Mouse (Mus musculus): ENCODE data around the gene Noct. TPM values are rescaled to one million over a fixed set of nuclear protein-coding genes. Genes with fewer than 3 reads are reported as not detected.
"Not testable (repeated sequence)": the region's sequence is repeated elsewhere in the genome, so short reads cannot be mapped to it uniquely, and the experiment has no call there.

Noct gene
- polyA plus RNA-seq, 1 experiment from 2014 or later = 15.2 TPM

GRCm38 (mm10) chr3:51210485-51210884 lies 13.8 kb upstream of the Noct start:
- Histone ChIP-seq H3K27me3 (ENCODE audit: control insufficient read depth, insufficient read depth, low read length) (no peaks in the 10 kb centered on the region), H3K4me1 (replicated peaks; ENCODE audit: control insufficient read depth, insufficient read depth, low read length) (no peaks in the 10 kb centered on the region), H3K4me2 (ENCODE audit: low read depth, low read length, severe bottlenecking) (no peak overlapping the region), H3K27ac (ENCODE audit: low read depth, low read length) (no peak overlapping the region), H3K4me3 (ENCODE audit: low read depth, low read length) (no peak overlapping the region), H3K9me3 (ENCODE audit: control insufficient read depth, low read length) (no peaks in the 10 kb centered on the region), H3K36me3 (ENCODE audit: control insufficient read depth, insufficient read depth, low read length) (no peaks in the 10 kb centered on the region), H3K9ac (ENCODE audit: low read length) (no peak overlapping the region)
- 89% methylated on average over 3 of the region's 3 CpGs for WGBS
- ATAC-seq (replicated peaks; ENCODE audit: low FRiP score) (no peak), DNase-seq (ENCODE audit: low spot score) (no peak)

DNA sequence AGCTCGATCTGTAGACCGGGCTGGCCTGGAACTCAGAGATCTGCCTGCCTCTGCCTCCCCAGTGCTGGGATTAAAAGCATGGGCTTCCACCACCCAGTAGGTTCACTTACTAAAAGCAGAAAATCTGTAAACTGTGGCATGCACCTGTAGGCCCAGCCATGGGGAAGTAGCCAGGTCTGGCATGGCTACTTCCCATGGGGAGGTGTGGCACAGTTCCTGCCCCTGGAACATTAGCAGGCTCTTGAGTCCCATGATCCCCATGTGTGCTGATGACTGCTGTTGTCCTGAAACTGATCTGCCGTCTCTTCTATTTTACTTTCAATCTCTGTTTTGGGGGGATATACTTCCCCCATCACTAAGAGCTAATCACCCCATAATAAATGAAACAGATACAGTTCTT lies 11.1 kb upstream of the Noct start:
- ATAC-seq (replicated peaks; ENCODE audit: low FRiP score) (no peak), DNase-seq (ENCODE audit: low spot score) (no peak)
- Histone ChIP-seq H3K9ac (ENCODE audit: low read length) (no peak overlapping the region), H3K4me2 (ENCODE audit: low read depth, low read length, severe bottlenecking) (no peak overlapping the region), H3K27ac (ENCODE audit: low read depth, low read length) (no peak overlapping the region), H3K36me3 (ENCODE audit: control insufficient read depth, insufficient read depth, low read length) (no peaks in the 10 kb centered on the region), H3K9me3 (ENCODE audit: control insufficient read depth, low read length) (no peaks in the 10 kb centered on the region), H3K27me3 (ENCODE audit: control insufficient read depth, insufficient read depth, low read length) (no peaks in the 10 kb centered on the region), H3K4me1 (replicated peaks; ENCODE audit: control insufficient read depth, insufficient read depth, low read length) (no peaks in the 10 kb centered on the region), H3K4me3 (ENCODE audit: low read depth, low read length) (no peak overlapping the region)
- 99% methylated on average over 3 of the region's 3 CpGs for WGBS

DNA sequence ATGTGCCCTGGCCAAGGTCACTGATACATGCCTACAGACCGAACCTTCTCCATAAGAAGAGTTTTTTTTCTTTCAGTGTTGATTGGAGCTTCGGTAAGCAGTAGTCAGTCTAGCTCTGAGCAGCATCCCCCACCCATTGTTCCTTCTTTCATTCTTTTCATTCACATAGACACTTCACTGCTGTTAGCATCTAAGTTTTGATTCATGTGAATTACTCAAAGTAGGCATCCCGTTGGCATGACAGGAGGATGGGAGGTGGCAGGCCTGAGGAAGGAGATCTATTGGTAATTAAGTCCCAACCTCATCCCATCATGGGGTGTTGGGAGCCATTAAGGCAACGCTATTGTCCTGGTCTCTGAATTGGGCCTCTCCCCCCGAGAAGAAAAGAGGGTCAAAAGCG lies 8.6 kb upstream of the Noct start:
- Histone ChIP-seq H3K36me3 (ENCODE audit: control insufficient read depth, insufficient read depth, low read length) (no peaks in the 10 kb centered on the region), H3K9me3 (ENCODE audit: control insufficient read depth, low read length) (no peaks in the 10 kb centered on the region), H3K27me3 (ENCODE audit: control insufficient read depth, insufficient read depth, low read length) (no peaks in the 10 kb centered on the region), H3K4me3 (ENCODE audit: low read depth, low read length) (no peak overlapping the region), H3K4me2 (ENCODE audit: low read depth, low read length, severe bottlenecking) (no peak overlapping the region), H3K4me1 (replicated peaks; ENCODE audit: control insufficient read depth, insufficient read depth, low read length) (no peaks in the 10 kb centered on the region), H3K27ac (ENCODE audit: low read depth, low read length) (no peak overlapping the region), H3K9ac (ENCODE audit: low read length) (no peak overlapping the region)
- 91% methylated on average over 6 of the region's 6 CpGs for WGBS
- DNase-seq (ENCODE audit: low spot score) (no peak), ATAC-seq (replicated peaks; ENCODE audit: low FRiP score) (no peak)

DNA sequence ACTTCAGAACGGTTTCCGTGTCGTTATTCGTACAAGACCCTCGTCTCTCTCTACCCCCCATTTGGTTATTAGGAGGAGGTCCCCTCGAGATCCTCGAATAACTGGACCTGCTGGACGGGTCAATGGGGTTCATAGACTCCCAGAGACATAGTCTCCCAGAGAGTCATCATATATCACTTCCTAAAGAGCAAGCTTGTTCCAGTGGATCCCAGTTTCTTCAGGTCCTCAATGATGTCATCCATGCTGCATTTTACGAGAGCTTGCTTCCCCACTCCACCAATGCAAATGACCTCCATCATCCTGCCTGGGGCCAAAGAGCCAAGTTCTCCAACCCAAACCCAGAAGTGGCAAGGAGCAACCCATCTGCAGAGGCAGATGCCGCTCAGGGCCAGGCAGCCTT lies 7.9 kb upstream of the Noct start:
- not testable (repeated sequence) for ATAC-seq (replicated peaks; ENCODE audit: low FRiP score); H3K27me3 ChIP-seq (ENCODE audit: control insufficient read depth, insufficient read depth, low read length); H3K36me3 ChIP-seq (ENCODE audit: control insufficient read depth, insufficient read depth, low read length); H3K9me3 ChIP-seq (ENCODE audit: control insufficient read depth, low read length); H3K4me2 ChIP-seq (ENCODE audit: low read depth, low read length, severe bottlenecking); H3K27ac ChIP-seq (ENCODE audit: low read depth, low read length); H3K4me1 ChIP-seq (replicated peaks; ENCODE audit: control insufficient read depth, insufficient read depth, low read length); H3K9ac ChIP-seq (ENCODE audit: low read length); DNase-seq (ENCODE audit: low spot score); H3K4me3 ChIP-seq (ENCODE audit: low read depth, low read length)
- 86% methylated on average over 5 of the region's 10 CpGs for WGBS

DNA sequence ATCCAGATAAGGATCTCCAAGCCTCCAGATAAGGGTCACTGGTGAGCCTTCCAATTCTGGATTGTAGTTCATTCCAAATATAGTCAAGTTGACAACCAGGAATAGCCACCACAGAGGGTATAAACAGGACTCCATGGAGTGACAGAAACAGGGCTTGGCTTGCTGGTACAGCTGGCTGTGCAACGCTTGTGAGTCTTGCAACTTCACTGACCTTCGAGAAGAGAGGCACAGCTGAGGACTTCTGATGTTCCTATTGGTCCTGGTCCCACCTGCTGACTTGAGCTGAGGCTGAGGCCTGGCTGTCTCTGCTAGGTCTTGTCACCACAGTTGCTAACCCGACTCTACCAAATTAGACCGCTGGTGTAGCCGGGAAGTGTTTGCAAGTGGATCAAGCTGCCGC lies 5.9 kb upstream of the Noct start:
- not testable (repeated sequence) for H3K4me1 ChIP-seq (replicated peaks; ENCODE audit: control insufficient read depth, insufficient read depth, low read length); H3K36me3 ChIP-seq (ENCODE audit: control insufficient read depth, insufficient read depth, low read length); ATAC-seq (replicated peaks; ENCODE audit: low FRiP score); H3K9ac ChIP-seq (ENCODE audit: low read length); H3K27me3 ChIP-seq (ENCODE audit: control insufficient read depth, insufficient read depth, low read length); DNase-seq (ENCODE audit: low spot score); H3K27ac ChIP-seq (ENCODE audit: low read depth, low read length); H3K4me3 ChIP-seq (ENCODE audit: low read depth, low read length); H3K9me3 ChIP-seq (ENCODE audit: control insufficient read depth, low read length); H3K4me2 ChIP-seq (ENCODE audit: low read depth, low read length, severe bottlenecking)
- WGBS = 96% methylated on average over 6 of the region's 6 CpGs

DNA sequence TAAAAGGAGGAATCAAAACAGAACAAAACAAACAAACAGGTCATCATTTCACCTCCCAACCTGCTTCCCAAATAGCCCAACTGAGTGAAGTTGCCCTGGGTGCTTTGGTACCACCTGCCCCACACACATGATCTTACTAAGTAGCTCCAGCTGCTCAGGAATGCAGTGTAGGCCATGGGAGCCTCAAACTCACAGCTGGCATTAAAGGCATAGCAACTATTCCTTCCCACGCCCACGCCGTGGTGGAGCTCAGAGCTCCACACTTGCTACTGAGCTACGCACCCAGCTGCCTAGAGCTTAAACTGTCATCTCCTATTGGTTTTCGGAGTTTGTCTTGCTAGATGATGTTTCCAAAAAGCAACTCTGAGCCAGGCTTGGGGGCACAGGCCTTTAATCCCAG lies 5.0 kb upstream of the Noct start:
- Histone ChIP-seq H3K9me3 (ENCODE audit: control insufficient read depth, low read length) (no peaks in the 10 kb centered on the region), H3K36me3 (ENCODE audit: control insufficient read depth, insufficient read depth, low read length) (no peaks in the 10 kb centered on the region), H3K4me3 (ENCODE audit: low read depth, low read length) (no peak overlapping the region), H3K27ac (ENCODE audit: low read depth, low read length) (no peak overlapping the region), H3K9ac (ENCODE audit: low read length) (no peak overlapping the region), H3K27me3 (ENCODE audit: control insufficient read depth, insufficient read depth, low read length) (no peaks in the 10 kb centered on the region), H3K4me1 (replicated peaks; ENCODE audit: control insufficient read depth, insufficient read depth, low read length) (peaks cover 4% of the 10 kb centered on the region; the same call in 1 of the 2 replicates), H3K4me2 (ENCODE audit: low read depth, low read length, severe bottlenecking) (no peak overlapping the region)
- no peak for ATAC-seq (replicated peaks; ENCODE audit: low FRiP score)
- 93% methylated on average over 5 of the region's 5 CpGs for WGBS
- no peak for DNase-seq (ENCODE audit: low spot score)

DNA sequence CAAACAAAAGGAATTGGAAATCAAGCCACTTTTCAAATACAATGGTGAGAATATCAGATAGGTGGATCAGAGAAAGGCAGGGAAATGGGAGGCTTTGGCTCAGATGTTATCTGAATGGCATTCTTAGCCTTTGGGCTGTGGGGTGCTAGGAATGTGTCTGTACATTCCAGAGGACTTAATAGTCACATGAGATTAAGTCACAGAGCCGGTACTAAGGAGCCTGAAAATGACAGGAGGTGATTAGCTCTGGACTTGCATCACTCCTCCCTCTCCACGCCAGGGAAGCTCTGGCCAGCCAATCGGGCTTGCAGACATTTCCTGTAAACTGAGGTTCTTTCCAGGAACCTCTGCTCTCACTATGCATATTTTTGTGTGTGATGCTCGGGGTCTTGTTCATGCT lies 3.4 kb upstream of the Noct start:
- no peak for DNase-seq (ENCODE audit: low spot score)
- WGBS = 54% methylated on average over 4 of the region's 4 CpGs
- no peaks in the 10 kb centered on the region for H3K27me3 ChIP-seq (ENCODE audit: control insufficient read depth, insufficient read depth, low read length)

GRCm38 (mm10) chr3:51221847-51222246 lies 2.4 kb upstream of the Noct start:
- Histone ChIP-seq H3K4me1 (replicated peaks; ENCODE audit: control insufficient read depth, insufficient read depth, low read length) (peaks cover 4% of the 10 kb centered on the region; the same call in 1 of the 2 replicates), H3K36me3 (ENCODE audit: control insufficient read depth, insufficient read depth, low read length) (no peaks in the 10 kb centered on the region), H3K9me3 (ENCODE audit: control insufficient read depth, low read length) (no peaks in the 10 kb centered on the region), H3K4me3 (ENCODE audit: low read depth, low read length) (no peak overlapping the region), H3K4me2 (ENCODE audit: low read depth, low read length, severe bottlenecking) (no peak overlapping the region), H3K9ac (ENCODE audit: low read length) (no peak overlapping the region), H3K27ac (ENCODE audit: low read depth, low read length) (no peak overlapping the region), H3K27me3 (ENCODE audit: control insufficient read depth, insufficient read depth, low read length) (no peaks in the 10 kb centered on the region)
- WGBS = 81% methylated on average over 8 of the region's 8 CpGs
- DNase-seq (ENCODE audit: low spot score) = no peak
- ATAC-seq (replicated peaks; ENCODE audit: low FRiP score) = no peak

More for the DNA sequence above, 3.4 kb upstream of the Noct start:
- no peak overlapping the region for H3K27ac ChIP-seq (ENCODE audit: low read depth, low read length)
- H3K9me3 ChIP-seq (ENCODE audit: control insufficient read depth, low read length) = no peaks in the 10 kb centered on the region
- ATAC-seq (replicated peaks; ENCODE audit: low FRiP score) = no peak
- H3K4me1 ChIP-seq (replicated peaks; ENCODE audit: control insufficient read depth, insufficient read depth, low read length) = peaks cover 4% of the 10 kb centered on the region; the same call in 1 of the 2 replicates
- no peaks in the 10 kb centered on the region for H3K36me3 ChIP-seq (ENCODE audit: control insufficient read depth, insufficient read depth, low read length)
- H3K4me3 ChIP-seq (ENCODE audit: low read depth, low read length) = no peak overlapping the region
- H3K4me2 ChIP-seq (ENCODE audit: low read depth, low read length, severe bottlenecking) = no peak overlapping the region
- H3K9ac ChIP-seq (ENCODE audit: low read length) = no peak overlapping the region

- H3K27ac ChIP-seq (ENCODE audit: low read depth, low read length) = no peak overlapping the region
- 94% methylated on average over 6 of the region's 6 CpGs for WGBS
- no peak overlapping the region for H3K4me3 ChIP-seq (ENCODE audit: low read depth, low read length)
- H3K4me1 ChIP-seq (replicated peaks; ENCODE audit: control insufficient read depth, insufficient read depth, low read length) = peaks cover 4% of the 10 kb centered on the region; the same call in 1 of the 2 replicates
- H3K9me3 ChIP-seq (ENCODE audit: control insufficient read depth, low read length) = no peaks in the 10 kb centered on the region
- no peak overlapping the region for H3K9ac ChIP-seq (ENCODE audit: low read length)
- DNase-seq (ENCODE audit: low spot score) (no peak), ATAC-seq (replicated peaks; ENCODE audit: low FRiP score) (no peak)
- no peak overlapping the region for H3K4me2 ChIP-seq (ENCODE audit: low read depth, low read length, severe bottlenecking)
- H3K27me3 ChIP-seq (ENCODE audit: control insufficient read depth, insufficient read depth, low read length) = no peaks in the 10 kb centered on the region
- no peaks in the 10 kb centered on the region for H3K36me3 ChIP-seq (ENCODE audit: control insufficient read depth, insufficient read depth, low read length)
These were observed 1.9 kb upstream of the Noct start for GRCm38 (mm10) chr3:51222302-51222701.
